Mouse (Mus musculus) ES-Bruce4 (cell line): ENCODE results near the gene Stat3.

ENCODE experiments used
- CTCF ChIP-seq: IDR thresholded peaks from one replicate; pipeline ENCODE4 v1.8.1; 2011; ENCODE audit warnings: low read depth, low read length
- POLR2A ChIP-seq: IDR thresholded peaks from one replicate; pipeline ENCODE4 v1.8.1; 2011; ENCODE audit warnings: low read length; ENCODE audit not compliant: insufficient read depth

DNA sequence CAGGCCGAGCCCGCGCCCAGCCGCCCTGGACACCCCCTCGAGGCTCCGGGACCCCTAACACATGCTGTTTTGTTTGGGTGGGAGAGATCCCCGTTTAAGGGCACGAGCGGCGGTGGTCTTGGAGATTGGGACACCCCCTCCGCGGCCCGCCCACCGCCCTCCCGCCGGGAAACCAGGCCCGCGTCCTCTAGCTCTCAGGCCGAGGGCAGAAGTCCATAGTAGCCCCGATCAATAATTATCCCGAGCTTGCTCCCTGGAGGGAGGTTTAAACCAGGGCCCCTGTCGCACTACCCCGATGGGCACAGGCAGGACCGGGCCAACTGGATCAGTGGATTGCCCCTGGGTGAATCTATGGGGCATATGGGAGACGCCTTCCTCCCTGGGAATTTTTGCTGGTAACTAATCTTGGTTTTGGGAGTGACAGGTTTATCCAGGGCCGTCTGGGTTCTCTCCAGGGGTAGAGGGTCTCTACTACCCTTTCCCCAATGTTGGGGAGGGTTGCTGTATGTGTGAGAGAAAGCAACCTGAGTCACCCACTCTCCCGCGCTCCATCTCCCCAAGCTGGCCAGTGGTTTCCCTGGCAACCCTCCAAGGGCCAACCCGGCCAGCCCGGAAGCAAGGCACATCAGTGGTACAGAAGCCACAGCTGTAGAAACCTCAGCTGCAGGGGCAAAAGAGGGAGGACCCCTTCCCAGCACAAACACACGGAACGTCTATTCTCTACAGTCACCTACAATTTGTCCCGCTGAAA, 88.4 kb downstream of the Stat3 start:
- TF ChIP-seq POLR2A (no peak), CTCF (no peak)
